Mouse (Mus musculus) G1E (cell line): ENCODE data around the gene Map3k10.

Experiments
- CTCF ChIP-seq: IDR thresholded peaks from 2 replicates; pipeline ENCODE4 v1.5.1; 2012; ENCODE audit warnings: low read depth, low read length, inconsistent platforms, mixed read lengths
- GATA1 ChIP-seq: IDR thresholded peaks from 2 replicates; pipeline ENCODE4 v1.6.1; 2012; ENCODE audit warnings: borderline replicate concordance, low read length, inconsistent platforms, mixed read lengths
- GATA2 ChIP-seq: IDR thresholded peaks from 2 replicates; pipeline ENCODE4 v1.6.1; 2012; ENCODE audit warnings: low read depth, low read length, inconsistent platforms, borderline replicate concordance
- TAL1 ChIP-seq: conservative IDR thresholded peaks from 2 replicates; pipeline ENCODE4 v1.6.1; 2012; ENCODE audit warnings: low read depth, low read length, inconsistent platforms, mixed read lengths

DNA sequence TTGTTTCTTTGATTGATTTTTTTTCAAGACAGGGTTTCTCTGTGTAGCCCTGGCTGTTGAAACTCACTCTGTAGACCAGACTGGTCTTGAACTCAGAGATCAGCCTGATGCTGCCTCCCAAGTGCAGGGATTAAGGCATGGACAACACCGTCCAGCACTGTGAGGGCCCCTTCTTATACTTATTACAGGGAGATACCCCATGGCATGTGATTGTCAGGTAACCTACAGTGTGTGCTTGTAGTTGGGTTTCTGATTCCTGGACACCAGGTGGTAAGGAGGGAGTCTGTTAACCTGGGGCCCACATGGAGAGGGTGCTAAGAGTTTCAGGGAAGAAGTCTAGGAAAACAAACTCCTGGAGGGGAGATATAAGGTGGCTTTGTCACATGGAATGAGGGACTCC lies 12.6 kb upstream of the Map3k10 start:
- TF ChIP-seq TAL1, result no peak
- no peak for TF ChIP-seq CTCF
- no peak for TF ChIP-seq GATA1
- no peak for TF ChIP-seq GATA2
